Mouse (Mus musculus): ENCODE measurements around the gene Lhfpl4. TPM values are rescaled to one million over a fixed set of nuclear protein-coding genes. Genes with fewer than 3 reads are reported as not detected.
A peak's percentile ranks its signal among the peaks of the same experiment; 100 is the strongest.

The Lhfpl4 gene
- total and polyA plus RNA-seq, 2 experiments from 2014 or later, result 53.5 to 64.1 TPM

GRCm38 (mm10) chr6:113168316-113168975, 26.7 kb downstream of the Lhfpl4 start:
- ATAC-seq (no peak), DNase-seq (no peak)
- no peak overlapping the region for H3K4me2 ChIP-seq (ENCODE audit: low read depth)
- H3K9me3 ChIP-seq (ENCODE audit: low read length), result no peaks in the 10 kb centered on the region
- no peak overlapping the region for H3K4me3 ChIP-seq (ENCODE audit: low read depth, low read length)
- 92% methylated on average over 7 of the region's 7 CpGs for WGBS
- peaks cover 21% of the 10 kb centered on the region for H3K36me3 ChIP-seq (ENCODE audit: insufficient read depth)
- H3K27ac ChIP-seq (ENCODE audit: low read depth, low read length), result no peak overlapping the region
- no peak overlapping the region for H3K9ac ChIP-seq
- 0 out of 2 replicates have a peak, but pooled peaks have one; percentile 8 for TF ChIP-seq CTCF (IDR thresholded peaks at IDR 0.05; ENCODE audit: low read depth)
- no peaks in the 10 kb centered on the region for H3K4me1 ChIP-seq (ENCODE audit: insufficient read depth)
- no peaks in the 10 kb centered on the region for H3K27me3 ChIP-seq (ENCODE audit: insufficient read depth, low read length)

GRCm38 (mm10) chr6:113166661-113167251, 28.4 kb downstream of the Lhfpl4 start:
- Histone ChIP-seq H3K27ac (ENCODE audit: low read depth, low read length) (no peak overlapping the region), H3K4me3 (ENCODE audit: low read depth, low read length) (no peak overlapping the region), H3K36me3 (ENCODE audit: insufficient read depth) (peaks cover 15% of the 10 kb centered on the region), H3K27me3 (ENCODE audit: insufficient read depth, low read length) (no peaks in the 10 kb centered on the region), H3K4me2 (ENCODE audit: low read depth) (no peak overlapping the region), H3K4me1 (ENCODE audit: insufficient read depth) (no peaks in the 10 kb centered on the region), H3K9me3 (ENCODE audit: low read length) (no peaks in the 10 kb centered on the region), H3K9ac (no peak overlapping the region)
- no peak for TF ChIP-seq CTCF (IDR thresholded peaks at IDR 0.05; ENCODE audit: low read depth)
- ATAC-seq, result peak; percentile 69
- peak; percentile 52 for DNase-seq
- 52% methylated on average over 17 of the region's 17 CpGs for WGBS

- H3K9me3 ChIP-seq (ENCODE audit: low read length), result no peaks in the 10 kb centered on the region
- H3K4me2 ChIP-seq (ENCODE audit: low read depth), result no peak overlapping the region
- DNase-seq (no peak), ATAC-seq (no peak)
- no peaks in the 10 kb centered on the region for H3K36me3 ChIP-seq (ENCODE audit: insufficient read depth)
- TF ChIP-seq CTCF (IDR thresholded peaks at IDR 0.05; ENCODE audit: low read depth), result no peak
- H3K4me3 ChIP-seq (ENCODE audit: low read depth, low read length), result no peak overlapping the region
- no peak overlapping the region for H3K9ac ChIP-seq
- H3K27ac ChIP-seq (ENCODE audit: low read depth, low read length), result no peak overlapping the region
- no peaks in the 10 kb centered on the region for H3K27me3 ChIP-seq (ENCODE audit: insufficient read depth, low read length)
- no peaks in the 10 kb centered on the region for H3K4me1 ChIP-seq (ENCODE audit: insufficient read depth)
Measured at GRCm38 (mm10) chr6:113163513-113163912, 31.7 kb downstream of the Lhfpl4 start.

GRCm38 (mm10) chr6:113161982-113162381, 33.2 kb downstream of the Lhfpl4 start:
- TF ChIP-seq CTCF (IDR thresholded peaks at IDR 0.05; ENCODE audit: low read depth), result no peak
- Histone ChIP-seq H3K36me3 (ENCODE audit: insufficient read depth) (no peaks in the 10 kb centered on the region), H3K9ac (no peak overlapping the region), H3K27me3 (ENCODE audit: insufficient read depth, low read length) (no peaks in the 10 kb centered on the region), H3K9me3 (ENCODE audit: low read length) (no peaks in the 10 kb centered on the region), H3K4me1 (ENCODE audit: insufficient read depth) (no peaks in the 10 kb centered on the region), H3K27ac (ENCODE audit: low read depth, low read length) (no peak overlapping the region), H3K4me3 (ENCODE audit: low read depth, low read length) (no peak overlapping the region), H3K4me2 (ENCODE audit: low read depth) (no peak overlapping the region)
- ATAC-seq (no peak), DNase-seq (no peak)
- WGBS, result 90% methylated on average over 1 of the region's 1 CpGs

- no peak overlapping the region for H3K27ac ChIP-seq (ENCODE audit: low read depth, low read length)
- H3K4me2 ChIP-seq (ENCODE audit: low read depth), result no peak overlapping the region
- no peak for ATAC-seq
- 97% methylated on average over 10 of the region's 10 CpGs for WGBS
- no peaks in the 10 kb centered on the region for H3K9me3 ChIP-seq (ENCODE audit: low read length)
- no peak for DNase-seq
- TF ChIP-seq CTCF (IDR thresholded peaks at IDR 0.05; ENCODE audit: low read depth), result no peak
- no peak overlapping the region for H3K4me3 ChIP-seq (ENCODE audit: low read depth, low read length)
- H3K4me1 ChIP-seq (ENCODE audit: insufficient read depth), result no peaks in the 10 kb centered on the region
- H3K27me3 ChIP-seq (ENCODE audit: insufficient read depth, low read length), result no peaks in the 10 kb centered on the region
- H3K36me3 ChIP-seq (ENCODE audit: insufficient read depth), result no peaks in the 10 kb centered on the region
- H3K9ac ChIP-seq, result no peak overlapping the region
Measured at GRCm38 (mm10) chr6:113160106-113160505, 35.1 kb downstream of the Lhfpl4 start.

- WGBS, result 94% methylated on average over 4 of the region's 4 CpGs
Measured at GRCm38 (mm10) chr6:113156064-113156463, 39.1 kb downstream of the Lhfpl4 start.

GRCm38 (mm10) chr6:113154886-113155285, 40.3 kb downstream of the Lhfpl4 start:
- no peak for TF ChIP-seq CTCF (IDR thresholded peaks at IDR 0.05; ENCODE audit: low read depth)
- Histone ChIP-seq H3K9me3 (ENCODE audit: low read length) (no peaks in the 10 kb centered on the region), H3K27me3 (ENCODE audit: insufficient read depth, low read length) (no peaks in the 10 kb centered on the region), H3K4me3 (ENCODE audit: low read depth, low read length) (no peak overlapping the region), H3K36me3 (ENCODE audit: insufficient read depth) (peaks cover 41% of the 10 kb centered on the region), H3K27ac (ENCODE audit: low read depth, low read length) (no peak overlapping the region), H3K4me2 (ENCODE audit: low read depth) (no peak overlapping the region), H3K4me1 (ENCODE audit: insufficient read depth) (no peaks in the 10 kb centered on the region), H3K9ac (no peak overlapping the region)
- 85% methylated on average over 6 of the region's 6 CpGs for WGBS
- no peak for DNase-seq
- no peak for ATAC-seq

More at GRCm38 (mm10) chr6:113156064-113156463, 39.1 kb downstream of the Lhfpl4 start:
- Histone ChIP-seq H3K36me3 (ENCODE audit: insufficient read depth) (peaks cover 29% of the 10 kb centered on the region), H3K4me2 (ENCODE audit: low read depth) (no peak overlapping the region), H3K9me3 (ENCODE audit: low read length) (no peaks in the 10 kb centered on the region), H3K27me3 (ENCODE audit: insufficient read depth, low read length) (no peaks in the 10 kb centered on the region), H3K27ac (ENCODE audit: low read depth, low read length) (no peak overlapping the region), H3K9ac (no peak overlapping the region), H3K4me3 (ENCODE audit: low read depth, low read length) (no peak overlapping the region), H3K4me1 (ENCODE audit: insufficient read depth) (no peaks in the 10 kb centered on the region)
- DNase-seq (no peak), ATAC-seq (no peak)
- TF ChIP-seq CTCF (IDR thresholded peaks at IDR 0.05; ENCODE audit: low read depth), result no peak
